Mouse (Mus musculus) hindbrain, embryonic 12.5 days (tissue): ENCODE results near the gene Hps4. TPM values are rescaled to one million over a fixed set of nuclear protein-coding genes. Genes with fewer than 3 reads are reported as not detected.
A peak's percentile ranks its signal among the peaks of the same experiment; 100 is the strongest.

Experiments
- ATAC-seq: fragments of 200-750 bp; cut with Nextera tagmentation; 2 replicates; pipeline ENCODE4 v1.8.0; 2017; ENCODE audit warnings: moderate TSS enrichment; ENCODE audit not compliant: low FRiP score
- H3K27ac ChIP-seq: fragments of 300-500 bp; sonication (generic); 2 replicates; pipeline ENCODE4 v1.5.1; 2016; ENCODE audit warnings: mild to moderate bottlenecking
- H3K27me3 ChIP-seq: fragments of 300-500 bp; sonication (generic); 2 replicates; pipeline ENCODE4 v1.6.1; 2016; ENCODE audit warnings: mild to moderate bottlenecking
- H3K36me3 ChIP-seq: fragments of 300-500 bp; sonication (generic); 2 replicates; pipeline ENCODE4 v1.6.1; 2016; ENCODE audit warnings: mild to moderate bottlenecking
- H3K4me1 ChIP-seq: fragments of 300-500 bp; sonication (generic); 2 replicates; pipeline ENCODE4 v1.6.1; 2016
- H3K4me2 ChIP-seq: fragments of 300-500 bp; sonication (generic); replicated peaks from 2 replicates; pipeline ENCODE4 v1.6.1; 2016; ENCODE audit warnings: mild to moderate bottlenecking
- H3K4me3 ChIP-seq: fragments of 300-500 bp; sonication (generic); 2 replicates; pipeline ENCODE4 v1.5.1; 2016; ENCODE audit warnings: mild to moderate bottlenecking
- H3K9ac ChIP-seq: fragments of 300-500 bp; sonication (generic); 2 replicates; pipeline ENCODE4 v1.6.1; 2016; ENCODE audit warnings: mild to moderate bottlenecking, moderate library complexity
- H3K9me3 ChIP-seq: fragments of 300-500 bp; sonication (generic); replicated peaks from 2 replicates; pipeline ENCODE4 v1.6.1; 2016; ENCODE audit warnings: mild to moderate bottlenecking
- WGBS: fragments of 180-500 bp; shearing (Covaris S2); methylation state at CpG from one replicate; pipeline ENCODE4 v1.1.7; 2016; 5-methylcytosine and 5-hydroxymethylcytosine counted together
- polyA plus RNA-seq: library from polyadenylated mRNA; unstranded; fragments of >200 nt; fragmentation: Nextera tagmentation; extraction: Ambion mirVana; gene quantifications from 2 replicates; pipeline ENCODE4 v1.2.1, GENCODE M21; 2016

The Hps4 gene
- polyA plus RNA-seq, 1 experiment from 2014 or later = 35.4 TPM

- Histone ChIP-seq H3K9ac (peak within 1 kb of the TSS; percentile 83), H3K9me3 (no peaks in the 10 kb centered on the region), H3K27me3 (no peaks in the 10 kb centered on the region), H3K4me2 (peak within 1 kb of the TSS; percentile 82), H3K4me3 (peak within 1 kb of the TSS; percentile 94), H3K36me3 (peaks cover 27% of the 10 kb centered on the region), H3K4me1 (peaks cover 18% of the 10 kb centered on the region), H3K27ac (peak within 1 kb of the TSS; percentile 78)
- WGBS = 8% methylated on average over 48 of the region's 48 CpGs
- peak; percentile 88 for ATAC-seq
Observed at GRCm38 (mm10) chr5:112325546-112326445, 17.1 kb upstream of the Hps4 start, which contains the start of gene Tfip11. Gene Tfip11 (plus strand): TSS chr5:112326358.

- ATAC-seq = peak; percentile 75
- WGBS = 3% methylated on average over 32 of the region's 33 CpGs
- peaks cover 18% of the 10 kb centered on the region for H3K4me1 ChIP-seq
- no peaks in the 10 kb centered on the region for H3K9me3 ChIP-seq
- no peak overlapping the region; the same call in 1 of the 2 replicates for H3K27ac ChIP-seq
- H3K4me3 ChIP-seq = peak overlapping the region; percentile 94
- peak overlapping the region; percentile 82 for H3K4me2 ChIP-seq
- no peaks in the 10 kb centered on the region for H3K27me3 ChIP-seq
- peak overlapping the region; percentile 83 for H3K9ac ChIP-seq
- peaks cover 35% of the 10 kb centered on the region for H3K36me3 ChIP-seq
Observed at GRCm38 (mm10) chr5:112326446-112327009, 16.4 kb upstream of the Hps4 start.

- H3K36me3 ChIP-seq = peaks cover 48% of the 10 kb centered on the region
- no peak for ATAC-seq
Observed at GRCm38 (mm10) chr5:112327854-112328253, 15.0 kb upstream of the Hps4 start.

GRCm38 (mm10) chr5:112329805-112330564 lies 12.9 kb upstream of the Hps4 start:
- Histone ChIP-seq H3K4me1 (peaks cover 18% of the 10 kb centered on the region), H3K9ac (no peak overlapping the region), H3K36me3 (peaks cover 69% of the 10 kb centered on the region), H3K4me3 (no peak overlapping the region), H3K27me3 (no peaks in the 10 kb centered on the region), H3K4me2 (no peak overlapping the region), H3K27ac (no peak overlapping the region), H3K9me3 (no peaks in the 10 kb centered on the region)
- 94% methylated on average over 14 of the region's 14 CpGs for WGBS
- ATAC-seq = no peak

More at GRCm38 (mm10) chr5:112327854-112328253, 15.0 kb upstream of the Hps4 start:
- no peak overlapping the region for H3K4me2 ChIP-seq
- H3K27me3 ChIP-seq = no peaks in the 10 kb centered on the region
- 92% methylated on average over 15 of the region's 15 CpGs for WGBS
- peaks cover 18% of the 10 kb centered on the region for H3K4me1 ChIP-seq
- H3K4me3 ChIP-seq = no peak overlapping the region
- H3K27ac ChIP-seq = no peak overlapping the region
- H3K9ac ChIP-seq = no peak overlapping the region
- no peaks in the 10 kb centered on the region for H3K9me3 ChIP-seq

GRCm38 (mm10) chr5:112335473-112335872 lies 7.4 kb upstream of the Hps4 start:
- Histone ChIP-seq H3K36me3 (peaks cover 92% of the 10 kb centered on the region), H3K27me3 (no peaks in the 10 kb centered on the region), H3K9me3 (no peaks in the 10 kb centered on the region), H3K9ac (no peak overlapping the region), H3K4me2 (no peak overlapping the region), H3K4me1 (no peaks in the 10 kb centered on the region), H3K27ac (no peak overlapping the region), H3K4me3 (no peak overlapping the region)
- no peak for ATAC-seq
- 37% methylated on average over 2 of the region's 2 CpGs for WGBS

- Histone ChIP-seq H3K4me2 (no peak overlapping the region), H3K4me3 (no peak overlapping the region), H3K27ac (no peak overlapping the region), H3K36me3 (peaks cover 80% of the 10 kb centered on the region), H3K27me3 (no peaks in the 10 kb centered on the region), H3K9ac (no peak overlapping the region), H3K9me3 (no peaks in the 10 kb centered on the region), H3K4me1 (peaks cover 7% of the 10 kb centered on the region)
- 94% methylated on average over 22 of the region's 22 CpGs for WGBS
- ATAC-seq = no peak
Observed at GRCm38 (mm10) chr5:112337004-112337403, 5.9 kb upstream of the Hps4 start.

GRCm38 (mm10) chr5:112339215-112339614 lies 3.7 kb upstream of the Hps4 start:
- Histone ChIP-seq H3K9me3 (no peaks in the 10 kb centered on the region), H3K4me3 (no peak overlapping the region), H3K9ac (no peak overlapping the region), H3K36me3 (peaks cover 58% of the 10 kb centered on the region), H3K4me2 (no peak overlapping the region), H3K4me1 (peaks cover 24% of the 10 kb centered on the region), H3K27me3 (no peaks in the 10 kb centered on the region), H3K27ac (no peak overlapping the region)
- 77% methylated on average over 7 of the region's 7 CpGs for WGBS
- no peak for ATAC-seq

- ATAC-seq = peak; percentile 76
- Histone ChIP-seq H3K4me2 (peak overlapping the region; percentile 75), H3K4me3 (peak overlapping the region; percentile 92), H3K27me3 (no peaks in the 10 kb centered on the region), H3K9ac (peak overlapping the region; percentile 90), H3K9me3 (no peaks in the 10 kb centered on the region), H3K27ac (peak overlapping the region; percentile 48; the same call in 1 of the 2 replicates), H3K36me3 (peaks cover 36% of the 10 kb centered on the region), H3K4me1 (peaks cover 44% of the 10 kb centered on the region)
- under 1% methylated on average over 18 of the region's 24 CpGs for WGBS
Observed at GRCm38 (mm10) chr5:112343205-112343595, 317 bp downstream of the Hps4 start.

GRCm38 (mm10) chr5:112344092-112344960 lies 1.4 kb downstream of the Hps4 start:
- Histone ChIP-seq H3K36me3 (peaks cover 38% of the 10 kb centered on the region), H3K4me2 (peak overlapping the region; percentile 75; the same call in 1 of the 2 replicates), H3K4me1 (peaks cover 44% of the 10 kb centered on the region), H3K27me3 (no peaks in the 10 kb centered on the region), H3K4me3 (no peak overlapping the region), H3K27ac (no peak overlapping the region), H3K9me3 (no peaks in the 10 kb centered on the region), H3K9ac (no peak overlapping the region)
- ATAC-seq = no peak
- 81% methylated on average over 6 of the region's 6 CpGs for WGBS

- no peak overlapping the region for H3K27ac ChIP-seq
Observed at GRCm38 (mm10) chr5:112346211-112346965, 3.5 kb downstream of the Hps4 start.

GRCm38 (mm10) chr5:112349169-112349568 lies 6.3 kb downstream of the Hps4 start:
- Histone ChIP-seq H3K4me3 (no peak overlapping the region), H3K9me3 (no peaks in the 10 kb centered on the region), H3K27ac (no peak overlapping the region), H3K27me3 (no peaks in the 10 kb centered on the region), H3K4me2 (no peak overlapping the region), H3K9ac (no peak overlapping the region), H3K4me1 (peaks cover 20% of the 10 kb centered on the region), H3K36me3 (peaks cover 68% of the 10 kb centered on the region)
- WGBS = 96% methylated on average over 8 of the region's 8 CpGs
- ATAC-seq = no peak

More at GRCm38 (mm10) chr5:112346211-112346965, 3.5 kb downstream of the Hps4 start:
- WGBS = 83% methylated on average over 16 of the region's 16 CpGs
- Histone ChIP-seq H3K4me1 (peaks cover 43% of the 10 kb centered on the region), H3K9me3 (no peaks in the 10 kb centered on the region), H3K4me3 (no peak overlapping the region), H3K36me3 (peaks cover 48% of the 10 kb centered on the region), H3K9ac (no peak overlapping the region), H3K4me2 (no peak overlapping the region), H3K27me3 (no peaks in the 10 kb centered on the region)
- no peak for ATAC-seq
